Mouse (Mus musculus) gastrocnemius, postnatal 25 days (tissue): ENCODE measurements around the gene Itgb2l. TPM values are rescaled to one million over a fixed set of nuclear protein-coding genes. Genes with fewer than 3 reads are reported as not detected.

ENCODE experiments used
- total RNA-seq, 2 experiments: library from RNA; stranded (reverse); gene quantifications; 1 replicate in 1 of 2; 2 replicates in 1 of 2; pipeline ENCODE4 v1.2.3; 2021

The Itgb2l gene
- total RNA-seq, 2 experiments from 2014 or later = not detected

Other genes with a start within 250 kb of the Itgb2l start
- 100 to 1,000 TPM; 960 to 980 TPM for gene Sh3bgr, start 243.2 kb downstream of the Itgb2l start, total RNA-seq
- gene B3galt5, start 207.8 kb downstream of the Itgb2l start, total RNA-seq = under 1 TPM in 1 of 2 experiments, not detected in 1; 0.11 TPM
- gene Pcp4, start 24.0 kb upstream of the Itgb2l start, total RNA-seq = under 1 TPM; 0.46 to 0.94 TPM